Mouse (Mus musculus) C2C12 (cell line): ENCODE measurements around the gene AI182371.

Source experiments
- CTCF ChIP-seq: IDR thresholded peaks from one replicate; pipeline ENCODE4 v1.5.1; 2011; ENCODE audit not compliant: control insufficient read depth, insufficient read depth, insufficient read length
- FOSL1 ChIP-seq: IDR thresholded peaks from one replicate; pipeline ENCODE4 v1.8.0; 2011; ENCODE audit warnings: mild to moderate bottlenecking, low read length; ENCODE audit not compliant: poor library complexity, insufficient read depth, severe bottlenecking
- USF1 ChIP-seq: IDR thresholded peaks from one replicate; pipeline ENCODE4 v1.6.1; 2011; ENCODE audit warnings: low read depth, mild to moderate bottlenecking, control low read depth, moderate library complexity

DNA sequence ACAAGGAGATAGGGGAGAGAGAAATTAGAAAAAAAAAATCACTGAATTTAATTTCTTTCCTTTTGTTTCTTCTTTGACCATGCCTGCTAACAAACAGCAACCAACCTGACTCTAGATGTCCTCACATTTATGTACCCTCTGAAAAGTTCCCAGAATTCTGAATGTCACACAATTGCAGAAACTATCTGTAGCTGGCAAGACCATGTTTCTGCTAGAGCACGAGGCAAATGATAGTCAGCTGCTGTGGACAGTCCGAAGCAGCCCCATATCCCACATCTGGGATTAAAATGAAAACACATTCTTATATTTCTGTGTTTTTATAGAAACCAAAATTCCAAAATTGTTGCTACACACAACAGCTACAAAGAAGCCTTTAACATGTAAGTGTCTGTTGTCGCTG lies at the start of gene AI182371:
- no peak for TF ChIP-seq USF1
- no peak for TF ChIP-seq CTCF
- no peak for TF ChIP-seq FOSL1
